Mouse (Mus musculus) liver, embryonic 11.5 days (tissue): ENCODE data around the gene Sh2d6. TPM values are rescaled to one million over a fixed set of nuclear protein-coding genes. Genes with fewer than 3 reads are reported as not detected.

ENCODE experiments used
- ATAC-seq: fragments of 200-750 bp; cut with Nextera tagmentation; replicated peaks from 2 replicates; pipeline ENCODE4 v1.8.0; 2017; ENCODE audit warnings: moderate number of reproducible peaks, mild to moderate bottlenecking, moderate TSS enrichment, moderate library complexity; ENCODE audit not compliant: low FRiP score
- DNase-seq: peaks from one replicate; pipeline ENCODE4 v3.0.0-alpha.2; 2017; ENCODE audit warnings: low spot score
- H3K27ac ChIP-seq: fragments of 300-500 bp; sonication (generic); 2 replicates; pipeline ENCODE4 v1.5.1; 2014; ENCODE audit warnings: mild to moderate bottlenecking, low read depth, low read length, control low read depth
- H3K27me3 ChIP-seq: fragments of 300-500 bp; sonication (generic); replicated peaks from 2 replicates; pipeline ENCODE4 v1.6.1; 2014; ENCODE audit warnings: low read length, mixed read lengths; ENCODE audit not compliant: control insufficient read depth, insufficient read depth
- H3K36me3 ChIP-seq: fragments of 300-500 bp; sonication (generic); 2 replicates; pipeline ENCODE4 v1.6.1; 2014; ENCODE audit warnings: mild to moderate bottlenecking, low read length, moderate library complexity, mixed read lengths; ENCODE audit not compliant: control insufficient read depth, insufficient read depth
- H3K4me1 ChIP-seq: fragments of 300-500 bp; sonication (generic); replicated peaks from 2 replicates; pipeline ENCODE4 v1.6.1; 2014; ENCODE audit warnings: low read length, mixed read lengths; ENCODE audit not compliant: control insufficient read depth, insufficient read depth
- H3K4me2 ChIP-seq: fragments of 300-500 bp; sonication (generic); 2 replicates; pipeline ENCODE4 v1.6.1; 2014; ENCODE audit warnings: mild to moderate bottlenecking, control low read depth, moderate library complexity
- H3K4me3 ChIP-seq: fragments of 300-500 bp; sonication (generic); 2 replicates; pipeline ENCODE4 v1.5.1; 2014; ENCODE audit warnings: low read depth, low read length, control low read depth
- H3K9ac ChIP-seq: fragments of 300-500 bp; sonication (generic); 2 replicates; pipeline ENCODE4 v1.6.1; 2014; ENCODE audit warnings: low read depth, low read length, control low read depth
- H3K9me3 ChIP-seq: fragments of 300-500 bp; sonication (generic); 2 replicates; pipeline ENCODE4 v1.6.1; 2016; ENCODE audit warnings: low read length, inconsistent platforms, mixed read lengths; ENCODE audit not compliant: control insufficient read depth
- WGBS: fragments of 180-500 bp; shearing (Covaris S2); extraction: QIAGEN DNeasy Blood & Tissue Kit; methylation state at CpG from one replicate; pipeline ENCODE4 v1.1.7; 2014; 5-methylcytosine and 5-hydroxymethylcytosine counted together
- polyA plus RNA-seq: library from polyadenylated mRNA; unstranded; fragments of >200 nt; fragmentation: Nextera tagmentation; extraction: Ambion mirVana; gene quantifications from 2 replicates; pipeline ENCODE4 v1.2.1, GENCODE M21; 2014

Gene Sh2d6
- polyA plus RNA-seq, 1 experiment from 2014 or later, result not detected

DNA sequence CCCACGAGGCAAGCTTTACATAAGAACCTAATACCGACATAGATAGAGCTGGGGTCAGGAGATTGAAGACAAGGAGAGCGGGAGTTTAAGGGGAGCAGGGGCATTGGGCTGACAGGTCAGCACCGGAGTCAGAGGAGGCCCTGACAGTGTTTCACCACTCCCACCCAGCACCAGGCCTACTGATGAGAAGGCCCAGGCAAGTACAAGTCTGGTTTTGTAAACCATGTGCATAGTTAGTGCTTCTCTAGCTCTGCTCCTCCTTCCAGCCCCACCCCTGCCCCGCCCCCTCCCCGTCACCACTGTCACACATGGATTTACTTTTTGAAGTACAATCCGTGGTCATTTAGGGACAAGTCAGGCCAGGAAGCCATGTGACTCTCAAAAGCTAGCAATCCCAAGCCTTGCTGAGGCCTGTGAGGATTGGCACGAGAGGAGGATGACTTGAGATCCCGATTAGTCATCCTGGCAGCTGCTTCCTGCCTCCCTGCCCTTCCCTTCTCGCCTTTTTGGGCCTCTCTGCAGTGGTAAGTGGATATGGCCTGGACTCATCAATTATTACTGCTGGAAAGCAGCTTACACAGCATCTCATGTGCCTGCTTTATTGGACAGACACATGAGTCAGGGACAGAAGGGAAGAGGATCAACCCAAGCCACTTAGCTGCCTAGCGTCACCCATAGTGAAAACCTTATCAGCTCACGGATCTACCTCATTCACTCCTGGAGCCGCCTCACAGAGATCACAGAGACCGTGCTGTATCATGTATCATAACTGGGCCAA lies 48.1 kb downstream of the Sh2d6 start:
- no peaks in the 10 kb centered on the region for H3K36me3 ChIP-seq
- H3K4me3 ChIP-seq, result no peak overlapping the region
- no peak overlapping the region for H3K27ac ChIP-seq
- no peak overlapping the region for H3K9ac ChIP-seq
- no peak for ATAC-seq
- no peaks in the 10 kb centered on the region for H3K27me3 ChIP-seq
- H3K4me1 ChIP-seq, result no peaks in the 10 kb centered on the region
- WGBS, result 50% methylated on average over 14 of the region's 14 CpGs
- H3K9me3 ChIP-seq, result no peaks in the 10 kb centered on the region
- DNase-seq, result no peak
- no peak overlapping the region for H3K4me2 ChIP-seq

DNA sequence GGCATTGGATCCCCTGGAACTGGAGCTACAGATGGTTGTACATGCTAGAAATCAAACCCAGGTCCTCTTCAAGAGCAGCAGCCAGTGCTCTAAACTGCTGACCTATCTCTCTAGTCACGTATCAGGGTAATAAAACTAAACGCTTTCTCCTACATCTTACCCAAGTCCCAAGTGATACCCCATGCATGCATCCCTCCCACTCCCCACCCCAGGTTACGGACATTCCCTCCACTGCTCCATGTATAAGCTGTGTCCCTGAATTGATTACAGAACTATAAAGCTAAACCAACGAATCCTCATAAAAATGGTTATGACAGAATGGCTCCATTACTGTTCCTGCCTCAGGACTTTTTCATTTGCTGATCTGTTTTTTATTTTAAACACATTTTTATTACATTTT lies 55.3 kb downstream of the Sh2d6 start:
- Histone ChIP-seq H3K9me3 (no peaks in the 10 kb centered on the region), H3K4me2 (no peak overlapping the region), H3K4me3 (no peak overlapping the region), H3K27me3 (no peaks in the 10 kb centered on the region), H3K4me1 (peaks cover 4% of the 10 kb centered on the region; the same call in 1 of the 2 replicates), H3K27ac (no peak overlapping the region), H3K36me3 (no peaks in the 10 kb centered on the region), H3K9ac (no peak overlapping the region)
- ATAC-seq, result no peak
- no peak for DNase-seq
- 87% methylated on average over 4 of the region's 4 CpGs for WGBS

DNA sequence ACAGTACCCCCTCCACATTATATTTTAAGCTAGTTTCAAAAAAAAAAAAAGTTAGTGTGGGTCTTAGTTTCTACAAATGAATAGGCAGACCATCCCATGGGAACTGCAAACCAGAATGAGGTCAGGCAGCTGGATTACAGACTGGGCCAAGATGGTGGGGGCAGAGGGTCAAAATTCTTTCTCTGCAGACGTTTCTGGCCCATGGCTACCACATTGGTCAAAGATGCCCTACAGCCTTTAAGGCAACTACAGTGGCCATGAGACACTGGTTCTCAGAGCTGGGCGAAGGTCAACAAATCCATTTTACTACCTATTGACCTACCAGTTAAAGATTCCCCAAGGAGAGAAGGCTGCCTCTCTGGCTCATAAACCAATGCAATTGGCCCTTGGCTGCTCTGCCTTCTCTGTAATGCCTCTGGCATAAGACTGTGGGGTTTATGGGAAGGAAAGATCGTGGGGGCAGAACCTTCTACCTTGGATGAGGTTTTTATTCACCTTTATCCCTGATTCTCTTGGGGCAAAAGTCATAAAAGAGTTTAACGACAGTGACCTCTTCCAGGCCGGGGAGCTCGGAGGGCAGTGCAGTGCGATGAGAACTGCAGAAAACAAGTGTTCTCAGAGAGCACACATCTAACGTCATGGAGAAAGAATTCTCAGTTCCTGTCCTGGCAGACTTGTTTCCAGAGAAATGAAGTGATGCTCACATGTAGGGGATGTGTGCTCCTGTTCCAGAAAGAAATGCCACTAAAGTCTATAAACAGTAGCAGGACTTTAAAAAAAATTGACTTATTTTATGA lies 55.9 kb downstream of the Sh2d6 start:
- DNase-seq (no peak), ATAC-seq (no peak)
- Histone ChIP-seq H3K9me3 (no peaks in the 10 kb centered on the region), H3K4me1 (peaks cover 4% of the 10 kb centered on the region; the same call in 1 of the 2 replicates), H3K4me2 (no peak overlapping the region), H3K9ac (no peak overlapping the region), H3K27me3 (no peaks in the 10 kb centered on the region), H3K27ac (no peak overlapping the region), H3K4me3 (no peak overlapping the region), H3K36me3 (no peaks in the 10 kb centered on the region)
- WGBS, result 72% methylated on average over 8 of the region's 8 CpGs

Other genes with a start within 250 kb of the Sh2d6 start
- gene Sftpb, start 217.1 kb downstream of the Sh2d6 start, polyA plus RNA-seq, result not detected in 2 replicates
- gene Usp39, start 176.5 kb downstream of the Sh2d6 start, polyA plus RNA-seq, result 91.6 and 100 TPM in 2 replicates
- 17.1 and 19.4 TPM in 2 replicates for gene 0610030E20Rik, start 174.4 kb downstream of the Sh2d6 start, polyA plus RNA-seq
- gene Tmem150a, start 166.3 kb downstream of the Sh2d6 start, polyA plus RNA-seq, result 39.5 and 40.3 TPM in 2 replicates
- gene Rnf181, start 154.8 kb downstream of the Sh2d6 start, polyA plus RNA-seq, result 106 and 112 TPM in 2 replicates
- gene Vamp5, start 141.2 kb downstream of the Sh2d6 start, polyA plus RNA-seq, result 164 and 181 TPM in 2 replicates
- gene Vamp8, start 131.0 kb downstream of the Sh2d6 start, polyA plus RNA-seq, result 265 and 274 TPM in 2 replicates
- 24.1 and 26.9 TPM in 2 replicates for gene Ggcx, start 107.4 kb downstream of the Sh2d6 start, polyA plus RNA-seq
- 426 and 477 TPM in 2 replicates for gene Mat2a, start 82.1 kb downstream of the Sh2d6 start, polyA plus RNA-seq
- 30.2 and 31.9 TPM in 2 replicates for gene Capg, start 22.7 kb upstream of the Sh2d6 start, polyA plus RNA-seq
- gene Elmod3, start 76.7 kb upstream of the Sh2d6 start, polyA plus RNA-seq, result 12.3 and 13.4 TPM in 2 replicates
- gene Retsat, start 76.8 kb upstream of the Sh2d6 start, polyA plus RNA-seq, result 26.0 and 28.4 TPM in 2 replicates
- gene Tgoln1, start 95.3 kb upstream of the Sh2d6 start, polyA plus RNA-seq, result 28.4 and 30.3 TPM in 2 replicates